Mouse (Mus musculus): ENCODE results near the gene Ifit1bl2. TPM values are rescaled to one million over a fixed set of nuclear protein-coding genes. Genes with fewer than 3 reads are reported as not detected.

Gene Ifit1bl2
- polyA plus RNA-seq, 1 experiment from 2014 or later, result 0.36 TPM

DNA sequence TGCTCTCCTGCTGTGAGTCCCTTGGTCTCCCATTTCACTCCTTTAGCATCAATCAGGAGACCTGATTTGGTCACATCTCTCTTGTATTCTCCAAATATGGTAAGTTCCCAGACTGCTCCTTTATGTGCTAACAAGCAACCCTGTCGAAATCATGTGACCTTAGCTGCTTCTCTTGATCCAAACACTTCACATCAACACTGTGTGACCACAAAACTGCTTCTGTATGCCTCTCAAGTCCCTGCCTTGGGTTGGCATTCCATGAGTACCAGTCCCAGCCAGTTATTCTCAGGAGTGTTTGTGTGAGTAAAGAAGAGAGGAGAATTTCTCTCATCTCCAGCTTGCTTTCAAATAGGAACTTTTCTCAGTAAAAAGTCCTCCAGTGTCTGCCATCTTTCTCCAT, 63.4 kb downstream of the Ifit1bl2 start:
- 68% methylated on average over 1 of the region's 1 CpGs for WGBS
- no peak overlapping the region for H3K4me3 ChIP-seq
- H3K27me3 ChIP-seq, result no peaks in the 10 kb centered on the region
- no peaks in the 10 kb centered on the region for H3K4me1 ChIP-seq
- H3K9ac ChIP-seq, result no peak overlapping the region
- no peak overlapping the region for H3K27ac ChIP-seq
- H3K9me3 ChIP-seq, result no peaks in the 10 kb centered on the region
- H3K36me3 ChIP-seq, result peaks cover 11% of the 10 kb centered on the region; the same call in 1 of the 2 replicates
- H3K4me2 ChIP-seq (replicated peaks), result no peak overlapping the region
- no peak for ATAC-seq (ENCODE audit: low FRiP score, low read depth)

DNA sequence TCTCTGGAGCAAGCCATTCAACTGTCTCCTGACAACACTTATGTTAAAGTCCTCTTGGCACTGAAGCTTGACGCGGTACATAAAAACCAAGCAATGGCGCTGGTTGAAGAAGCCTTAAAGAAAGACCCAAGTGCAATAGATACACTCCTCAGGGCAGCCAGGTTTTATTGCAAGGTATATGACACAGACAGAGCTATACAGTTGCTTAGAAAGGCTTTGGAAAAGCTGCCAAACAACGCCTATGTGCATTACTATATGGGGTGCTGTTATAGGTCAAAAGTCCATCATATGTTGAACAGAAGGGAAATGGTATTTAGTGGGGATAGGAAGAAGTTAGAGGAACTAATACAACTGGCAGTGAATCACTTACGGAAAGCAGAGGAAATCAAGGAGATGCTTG, 66.9 kb downstream of the Ifit1bl2 start:
- 88% methylated on average over 5 of the region's 5 CpGs for WGBS
- Histone ChIP-seq H3K4me3 (no peak overlapping the region), H3K9me3 (no peaks in the 10 kb centered on the region), H3K4me2 (replicated peaks) (no peak overlapping the region), H3K27me3 (no peaks in the 10 kb centered on the region), H3K9ac (no peak overlapping the region), H3K27ac (no peak overlapping the region), H3K36me3 (peaks cover 11% of the 10 kb centered on the region; the same call in 1 of the 2 replicates), H3K4me1 (peaks cover 23% of the 10 kb centered on the region)
- ATAC-seq (ENCODE audit: low FRiP score, low read depth), result no peak

DNA sequence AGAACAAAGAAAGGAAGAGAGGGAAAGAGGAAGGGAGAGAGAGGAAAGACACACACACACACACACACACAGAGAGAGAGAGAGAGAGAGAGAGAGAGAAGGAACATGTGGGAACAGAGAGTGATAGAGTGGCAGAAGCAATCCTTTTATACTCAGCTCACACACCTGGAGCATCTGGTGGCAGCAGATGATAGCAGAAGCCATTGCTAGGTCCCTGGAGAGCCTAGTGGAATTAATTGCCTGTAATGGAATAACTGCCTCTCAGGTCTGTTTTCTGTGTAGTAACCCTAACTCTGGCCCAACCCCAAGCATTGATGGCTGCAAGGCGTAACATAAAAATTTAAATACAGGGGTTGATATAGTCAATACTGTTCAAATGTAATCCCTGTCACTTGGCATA, 69.5 kb downstream of the Ifit1bl2 start:
- no peaks in the 10 kb centered on the region for H3K9me3 ChIP-seq
- H3K4me2 ChIP-seq (replicated peaks), result no peak overlapping the region
- WGBS, result 67% methylated on average over 1 of the region's 1 CpGs
- ATAC-seq (ENCODE audit: low FRiP score, low read depth), result no peak
- no peak overlapping the region for H3K4me3 ChIP-seq
- no peak overlapping the region for H3K27ac ChIP-seq
- H3K27me3 ChIP-seq, result no peaks in the 10 kb centered on the region
- H3K36me3 ChIP-seq, result peaks cover 11% of the 10 kb centered on the region; the same call in 1 of the 2 replicates
- H3K4me1 ChIP-seq, result peaks cover 24% of the 10 kb centered on the region
- no peak overlapping the region for H3K9ac ChIP-seq

DNA sequence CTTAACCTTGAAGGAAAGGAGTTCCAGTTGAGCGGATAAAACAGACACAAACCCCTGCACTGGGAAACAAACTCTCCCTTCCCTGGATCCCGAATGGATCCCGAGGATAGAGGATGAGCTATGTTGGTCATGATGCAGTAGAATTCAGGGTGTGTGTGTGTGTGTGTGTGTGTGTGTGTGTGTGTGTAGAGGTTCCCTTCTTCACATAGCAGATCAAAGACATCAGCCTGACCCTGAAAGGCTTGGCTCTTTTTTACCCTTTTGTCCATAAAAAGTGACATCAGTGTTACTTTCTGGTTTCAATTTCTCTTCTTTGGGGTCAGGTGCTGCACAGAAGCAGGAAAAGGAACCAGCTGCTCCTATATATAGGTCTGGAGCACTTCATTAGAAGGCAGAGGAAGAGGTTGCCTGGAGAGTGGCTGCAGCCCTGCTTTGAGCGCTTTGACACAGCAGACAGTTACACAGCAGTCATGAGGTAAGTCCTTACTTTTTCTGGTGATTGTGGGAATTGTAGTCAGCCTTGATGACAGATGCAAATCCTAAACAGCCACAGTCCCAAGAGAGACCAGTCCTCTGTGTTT, 70.6 kb downstream of the Ifit1bl2 start:
- ATAC-seq (ENCODE audit: low FRiP score, low read depth), result no peak
- H3K4me1 ChIP-seq, result peaks cover 24% of the 10 kb centered on the region
- no peak overlapping the region for H3K4me3 ChIP-seq
- H3K9me3 ChIP-seq, result no peaks in the 10 kb centered on the region
- no peaks in the 10 kb centered on the region for H3K27me3 ChIP-seq
- WGBS, result 68% methylated on average over 4 of the region's 4 CpGs
- H3K27ac ChIP-seq, result no peak overlapping the region
- H3K36me3 ChIP-seq, result peaks cover 11% of the 10 kb centered on the region; the same call in 1 of the 2 replicates
- H3K4me2 ChIP-seq (replicated peaks), result no peak overlapping the region
- no peak overlapping the region for H3K9ac ChIP-seq

DNA sequence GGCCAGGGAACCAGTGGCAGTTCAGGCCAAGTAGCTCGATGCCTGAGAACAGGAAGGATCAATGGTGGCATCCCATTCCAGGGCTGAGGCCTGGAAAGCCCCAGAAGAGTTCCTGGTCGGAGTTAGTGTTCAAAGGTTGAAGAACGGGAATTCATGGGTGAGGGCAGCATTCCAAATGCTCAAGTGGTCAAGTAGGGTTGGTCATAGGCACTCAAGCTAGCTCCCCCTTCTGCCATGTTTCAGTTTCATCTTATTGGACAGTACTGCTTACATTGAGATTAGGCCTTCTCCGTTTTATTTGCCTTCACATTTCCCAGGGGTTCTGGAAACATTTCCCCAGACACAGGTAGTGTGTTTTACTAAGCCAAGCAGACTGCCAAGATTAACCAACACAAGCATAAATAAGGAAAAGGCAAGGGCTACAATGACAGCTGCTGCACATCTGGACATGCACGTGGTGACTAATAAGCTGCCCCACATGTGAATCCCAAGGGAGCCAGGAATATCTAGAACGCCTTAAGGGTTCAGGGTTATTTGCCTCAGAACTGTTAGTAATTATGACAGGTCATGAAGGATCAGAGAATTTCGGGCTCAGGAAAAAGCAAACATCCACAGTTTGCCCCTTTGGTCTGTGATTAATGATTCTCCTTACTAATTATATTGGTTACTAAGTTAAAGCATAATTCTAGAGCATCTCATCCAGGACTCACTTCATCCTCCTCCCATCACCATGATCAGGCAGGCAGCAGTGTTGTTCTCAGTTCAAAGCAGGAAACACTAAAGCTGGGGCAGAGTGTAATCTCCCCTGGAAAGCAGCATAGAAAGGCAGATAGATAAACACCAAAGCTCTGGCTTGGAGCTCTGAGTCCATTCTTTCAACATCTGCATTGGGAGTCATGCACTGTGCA, 71.3 kb downstream of the Ifit1bl2 start:
- no peak for ATAC-seq (ENCODE audit: low FRiP score, low read depth)
- Histone ChIP-seq H3K9me3 (no peaks in the 10 kb centered on the region), H3K4me2 (replicated peaks) (no peak overlapping the region), H3K4me1 (peaks cover 24% of the 10 kb centered on the region), H3K4me3 (no peak overlapping the region), H3K27ac (no peak overlapping the region), H3K36me3 (peaks cover 11% of the 10 kb centered on the region; the same call in 1 of the 2 replicates), H3K27me3 (no peaks in the 10 kb centered on the region), H3K9ac (no peak overlapping the region)
- 42% methylated on average over 7 of the region's 7 CpGs for WGBS

Other genes with a start within 250 kb of the Ifit1bl2 start
- 16.4 and 17.5 TPM in 2 replicates for gene Ch25h, start 165.6 kb downstream of the Ifit1bl2 start, polyA plus RNA-seq (2015; fragmentation: Nextera tagmentation; extraction: Ambion mirVana)
- gene Lipa, start 113.3 kb downstream of the Ifit1bl2 start, polyA plus RNA-seq (2015; fragmentation: Nextera tagmentation; extraction: Ambion mirVana), result 42.0 and 46.0 TPM in 2 replicates
- 10.9 and 11.2 TPM in 2 replicates for gene Ifit2, start 90.0 kb downstream of the Ifit1bl2 start, polyA plus RNA-seq (2015; fragmentation: Nextera tagmentation; extraction: Ambion mirVana)
- 1.7 and 3.6 TPM in 2 replicates for gene Ifit3, start 57.2 kb downstream of the Ifit1bl2 start, polyA plus RNA-seq (2015; fragmentation: Nextera tagmentation; extraction: Ambion mirVana)
- gene Ifit1bl1, start 38.8 kb downstream of the Ifit1bl2 start, polyA plus RNA-seq (2015; fragmentation: Nextera tagmentation; extraction: Ambion mirVana), result 0.59 and 0.64 TPM in 2 replicates
- 0.70 and 0.78 TPM in 2 replicates for gene Ifit3b, start 32.8 kb downstream of the Ifit1bl2 start, polyA plus RNA-seq (2015; fragmentation: Nextera tagmentation; extraction: Ambion mirVana)
- gene Ifit1, start 128 bp upstream of the Ifit1bl2 start, polyA plus RNA-seq (2015; fragmentation: Nextera tagmentation; extraction: Ambion mirVana), result 0.60 and 0.88 TPM in 2 replicates
- gene Slc16a12, start 106.5 kb upstream of the Ifit1bl2 start, polyA plus RNA-seq (2015; fragmentation: Nextera tagmentation; extraction: Ambion mirVana), result 0.55 and 0.61 TPM in 2 replicates
- 6.1 and 7.4 TPM in 2 replicates for gene Pank1, start 238.7 kb upstream of the Ifit1bl2 start, polyA plus RNA-seq (2015; fragmentation: Nextera tagmentation; extraction: Ambion mirVana)